Mouse (Mus musculus) E14TG2a.4 (cell line): ENCODE measurements around the gene Rftn1.

Source experiments
- CTCF ChIP-seq: conservative IDR thresholded peaks from 2 replicates; pipeline ENCODE4 v1.5.1; 2014; ENCODE audit warnings: low read length
- NANOG ChIP-seq: IDR thresholded peaks from 2 replicates; pipeline ENCODE4 v1.6.1; 2014; ENCODE audit warnings: borderline replicate concordance, low read length, mixed read lengths
- POU5F1 ChIP-seq: IDR thresholded peaks from 2 replicates; pipeline ENCODE4 v1.6.1; 2014; ENCODE audit warnings: low read length, borderline replicate concordance

DNA sequence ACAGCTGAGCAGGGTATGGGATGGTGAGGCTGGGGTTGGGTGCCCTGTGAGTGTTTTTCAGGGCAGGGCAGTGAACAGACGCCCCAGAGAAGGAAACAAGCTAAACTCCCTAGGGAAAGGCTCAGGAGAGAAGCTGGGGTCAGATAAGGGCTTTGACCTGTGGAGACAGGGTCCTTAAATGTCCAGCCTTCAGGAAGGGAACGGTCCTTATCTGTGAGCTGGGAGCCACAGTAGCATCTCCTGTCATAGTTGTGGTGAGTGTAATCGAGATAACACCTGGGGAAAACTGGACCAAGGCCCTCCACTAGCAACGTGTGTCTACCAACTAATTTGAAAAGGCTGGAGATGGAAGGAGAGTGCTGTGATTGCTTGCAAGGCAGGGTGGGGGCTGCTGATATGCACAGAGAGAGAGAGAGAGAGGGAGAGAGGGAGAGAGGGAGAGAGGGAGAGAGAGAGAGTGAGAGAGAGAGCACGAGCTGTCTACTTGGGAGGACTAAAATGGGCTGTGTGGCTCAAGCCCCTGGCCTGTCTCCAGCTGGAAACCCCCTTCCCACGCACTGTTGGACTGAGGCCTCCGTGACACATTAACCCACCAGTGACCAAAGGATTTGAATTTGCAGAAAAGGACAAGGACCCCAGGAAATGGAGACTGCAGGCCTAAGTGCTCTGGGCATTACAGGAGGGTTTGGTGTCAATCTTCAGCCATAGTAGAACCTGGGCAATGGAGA is 137.6 kb downstream of the Rftn1 start:
- TF ChIP-seq CTCF (no peak), NANOG (no peak), POU5F1 (no peak)
